Mouse (Mus musculus) c-Kit-positive CD71-negative TER-119-negative erythroid progenitor cells, embryonic 14.5 days (primary cell): ENCODE results near the gene Zfp334.
A peak's percentile ranks its signal among the peaks of the same experiment; 100 is the strongest.

Experiments
- DNase-seq: peaks from one replicate; pipeline ENCODE4 v3.0.0-alpha.2; 2013; ENCODE audit warnings: low read depth

Zfp334 gene

DNA sequence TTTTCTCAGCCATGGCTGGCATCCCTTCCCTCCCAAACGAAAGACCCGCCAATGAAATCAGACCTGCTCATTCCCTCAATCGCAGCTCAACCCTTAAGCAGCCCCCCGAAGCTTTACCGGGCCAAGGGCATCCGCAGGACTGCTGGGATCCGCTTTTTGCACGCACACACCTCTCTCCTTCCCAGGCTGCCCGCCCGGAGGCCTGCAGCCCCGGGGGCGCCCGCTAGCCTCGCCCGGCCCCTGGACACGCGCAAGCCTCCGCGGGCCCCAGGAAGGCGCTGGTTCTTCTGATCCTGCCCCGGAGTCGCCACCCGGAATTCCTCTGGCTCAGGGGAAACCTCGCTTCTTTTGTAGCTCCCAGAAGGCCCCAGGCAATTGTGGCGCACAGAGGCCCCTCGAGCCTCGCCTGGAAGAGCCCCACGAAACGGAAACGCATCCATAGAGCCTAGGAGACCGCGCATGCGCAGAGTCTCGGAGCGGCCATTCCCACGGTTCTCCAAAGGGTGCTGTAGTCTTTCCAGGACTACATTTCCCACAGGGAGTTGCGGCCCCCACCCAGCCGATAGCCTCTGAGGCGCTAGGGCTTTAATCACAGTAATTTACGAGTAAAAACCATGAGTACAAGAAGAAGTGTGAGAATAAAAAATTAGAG, at the start of gene Zfp334:
Zfp334 (minus strand) TSS at position 416 of the 652 bp plus-strand sequence.
- no peak for DNase-seq

DNA sequence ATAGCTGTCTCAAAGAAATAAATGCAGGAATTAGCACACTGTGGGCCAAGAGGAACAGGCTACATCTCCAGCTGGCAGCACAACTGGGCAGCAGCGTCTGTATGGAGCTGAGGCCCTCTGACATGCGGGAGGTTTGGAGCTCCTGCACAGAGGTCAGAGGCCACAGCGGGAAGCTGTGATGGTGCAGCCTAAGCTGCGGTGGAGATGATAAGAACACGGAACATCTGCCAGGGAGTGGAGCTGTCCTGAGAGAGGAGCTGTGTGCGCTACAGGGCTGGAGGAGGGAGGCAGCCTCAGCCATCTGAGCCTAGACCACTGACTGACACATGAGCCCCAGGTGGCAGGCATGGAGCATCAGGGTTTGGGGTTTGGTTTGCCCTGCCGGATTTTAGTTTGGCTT, 40.6 kb upstream of the Zfp334 start:
- DNase-seq, result no peak

DNA sequence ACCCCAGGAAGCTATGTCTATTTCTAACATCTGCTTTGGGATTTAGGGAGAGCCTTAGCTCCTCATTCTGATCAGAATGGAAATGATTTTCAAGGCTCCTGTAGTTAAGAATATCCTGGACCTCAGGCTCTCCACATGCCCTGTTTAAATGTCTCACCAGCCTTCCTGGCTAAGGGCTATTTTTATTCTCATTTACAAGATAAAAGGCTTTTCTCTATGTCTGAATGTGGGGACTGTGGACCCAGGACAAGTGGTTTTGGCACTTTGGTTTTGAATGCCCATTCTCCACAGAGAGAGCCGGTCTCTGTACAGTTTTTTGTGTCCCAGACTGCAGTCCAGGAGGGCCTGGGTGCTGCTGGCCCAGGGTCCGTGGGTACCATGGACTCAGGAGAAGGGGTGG, 32.1 kb upstream of the Zfp334 start:
- no peak for DNase-seq

DNA sequence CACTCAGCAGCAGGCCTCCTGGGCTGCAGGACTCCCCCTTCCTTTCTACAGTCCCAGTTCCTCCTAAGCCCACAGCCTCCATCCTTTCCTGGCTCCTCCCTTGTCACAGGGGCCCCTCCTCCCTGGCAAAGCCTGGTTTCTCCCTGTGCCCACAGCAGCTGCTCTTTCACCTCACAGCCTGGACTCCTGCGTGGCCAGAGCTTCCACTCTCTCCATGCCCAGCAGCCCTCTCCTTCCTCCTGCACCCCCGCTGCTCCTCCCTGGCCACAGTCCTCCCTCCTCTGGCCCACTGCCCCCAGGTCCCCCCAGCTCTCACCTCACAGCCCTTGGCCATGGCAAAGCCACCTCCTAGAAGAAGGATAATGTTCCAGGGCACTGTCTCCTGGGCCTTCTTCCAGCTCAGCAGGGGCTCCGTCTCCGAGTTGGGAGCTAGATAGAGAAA, 31.6 kb upstream of the Zfp334 start:
- no peak for DNase-seq

DNA sequence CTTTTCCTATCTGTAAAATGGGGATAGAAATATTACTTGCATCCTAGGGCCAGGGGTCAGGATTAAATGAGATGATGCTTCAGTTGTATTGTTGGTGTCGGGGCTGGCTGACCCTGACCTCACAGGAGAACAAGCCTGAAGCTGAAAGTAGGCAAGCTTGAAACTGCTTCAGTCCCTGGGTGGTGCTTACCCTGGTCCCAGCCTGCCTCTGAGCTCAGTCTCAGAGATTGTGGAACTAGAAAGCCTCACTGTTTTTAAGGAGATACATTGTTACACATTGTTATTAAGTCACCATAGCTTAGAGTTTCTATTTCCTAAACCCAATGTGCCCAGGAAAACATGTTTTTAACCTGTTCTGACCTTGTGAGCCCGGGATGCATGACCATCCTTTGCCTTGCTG, 30.5 kb upstream of the Zfp334 start:
- DNase-seq, result no peak

DNA sequence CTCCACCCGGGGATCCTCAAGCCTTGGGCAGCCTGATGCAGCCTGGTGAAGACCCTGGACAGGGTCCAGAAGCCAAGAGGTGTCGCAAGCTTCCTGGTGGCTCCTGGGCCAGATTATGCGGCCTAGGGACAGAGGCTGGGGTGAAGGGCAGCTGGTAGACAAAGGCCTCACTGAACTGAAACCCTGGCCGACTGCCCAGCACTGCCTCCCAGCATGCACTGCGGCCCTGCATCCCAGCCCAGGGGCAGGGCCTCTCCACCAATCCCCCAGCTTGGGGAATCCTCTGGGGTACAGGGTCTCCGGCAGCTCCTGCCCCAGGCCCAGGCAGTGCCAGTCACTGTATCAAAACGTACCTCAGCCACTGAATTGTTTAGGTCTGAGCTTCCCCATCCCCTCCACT, 29.2 kb upstream of the Zfp334 start:
- DNase-seq, result no peak

DNA sequence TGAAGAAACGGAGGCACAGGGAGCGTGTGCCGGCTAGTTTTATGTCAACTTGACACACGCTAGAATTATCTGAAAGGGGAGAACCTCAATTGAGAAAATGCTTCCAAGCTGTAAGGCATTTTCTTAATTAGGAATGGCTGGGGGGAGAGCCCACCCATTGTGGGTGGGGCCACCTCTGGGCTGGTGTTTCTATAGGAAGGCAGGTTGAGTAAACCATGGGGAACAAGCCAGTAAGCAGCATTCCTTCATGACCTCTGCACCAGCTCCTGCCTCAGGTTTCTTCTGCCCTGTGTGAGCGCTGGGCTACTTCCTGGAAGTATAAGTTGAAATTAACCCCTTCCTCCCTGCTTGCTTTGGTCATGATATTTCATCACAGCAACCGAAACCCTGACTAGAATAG, 27.7 kb upstream of the Zfp334 start:
- DNase-seq, result no peak

DNA sequence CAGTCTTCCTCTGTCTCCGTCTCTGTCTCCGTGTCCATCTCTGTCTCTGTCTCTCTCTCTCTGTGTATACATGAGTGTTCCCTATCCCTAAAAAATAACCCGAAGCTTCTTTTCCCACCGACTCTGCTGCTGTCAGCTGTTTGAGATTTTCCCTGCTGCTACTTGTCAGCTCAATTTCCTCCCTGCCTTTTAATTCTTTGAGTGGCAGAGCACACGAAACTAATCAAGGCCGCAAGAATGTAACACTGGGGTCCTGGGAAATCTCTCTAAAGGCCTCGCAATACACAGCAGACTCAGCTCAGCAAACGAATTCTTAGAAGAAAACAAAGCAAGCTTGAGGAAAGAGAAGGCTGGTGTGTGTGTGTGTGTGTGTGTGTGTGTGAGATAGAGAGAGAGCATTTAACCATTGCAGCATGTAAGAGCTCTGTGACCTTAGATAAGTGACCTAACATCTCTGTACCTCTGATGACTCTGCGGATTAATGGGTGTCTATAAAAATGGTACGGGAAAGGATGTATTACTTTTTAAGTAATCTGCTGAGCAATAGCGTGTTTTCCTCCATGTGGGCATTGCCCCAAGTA, 27.2 kb upstream of the Zfp334 start:
- no peak for DNase-seq

DNA sequence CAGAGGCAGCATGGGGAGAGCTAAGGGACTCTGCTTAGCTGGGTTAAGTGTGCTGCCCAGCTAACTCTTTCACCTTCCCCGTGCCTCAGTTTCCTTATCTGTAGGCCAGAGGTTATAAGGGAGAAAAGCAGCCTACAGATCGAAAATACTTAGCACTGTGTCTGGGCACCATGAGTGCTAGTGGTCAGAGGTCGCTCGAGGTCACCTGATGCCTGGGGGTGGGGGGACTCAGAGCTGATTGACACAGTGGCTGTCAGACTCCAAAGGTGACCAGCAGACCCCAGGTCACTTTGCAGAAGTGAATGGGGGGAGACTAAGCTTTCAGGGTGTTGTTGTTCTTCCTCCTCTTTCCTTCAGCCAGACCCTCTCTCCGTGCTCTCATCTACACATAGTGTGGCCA, 26.3 kb upstream of the Zfp334 start:
- DNase-seq, result no peak

DNA sequence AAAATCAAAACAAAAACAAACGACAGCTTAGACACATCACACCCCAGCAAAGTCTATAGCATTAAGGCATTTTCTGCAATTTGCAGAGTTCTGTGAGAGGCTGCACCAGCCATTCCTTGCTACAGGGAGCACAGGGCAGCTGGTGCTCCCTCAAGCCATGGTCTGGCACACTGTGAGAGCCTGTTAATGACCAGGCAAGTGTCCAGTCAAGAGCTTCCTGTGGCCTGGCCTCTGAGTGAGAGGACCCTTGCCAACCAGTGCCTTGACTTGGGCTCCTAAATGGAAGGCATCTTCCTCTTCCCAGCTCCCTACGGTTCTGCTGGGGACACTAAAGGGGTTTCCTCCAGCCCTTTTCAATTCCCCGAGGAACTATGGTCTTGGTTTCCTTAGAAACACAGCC, 25.8 kb upstream of the Zfp334 start:
- DNase-seq, result no peak

DNA sequence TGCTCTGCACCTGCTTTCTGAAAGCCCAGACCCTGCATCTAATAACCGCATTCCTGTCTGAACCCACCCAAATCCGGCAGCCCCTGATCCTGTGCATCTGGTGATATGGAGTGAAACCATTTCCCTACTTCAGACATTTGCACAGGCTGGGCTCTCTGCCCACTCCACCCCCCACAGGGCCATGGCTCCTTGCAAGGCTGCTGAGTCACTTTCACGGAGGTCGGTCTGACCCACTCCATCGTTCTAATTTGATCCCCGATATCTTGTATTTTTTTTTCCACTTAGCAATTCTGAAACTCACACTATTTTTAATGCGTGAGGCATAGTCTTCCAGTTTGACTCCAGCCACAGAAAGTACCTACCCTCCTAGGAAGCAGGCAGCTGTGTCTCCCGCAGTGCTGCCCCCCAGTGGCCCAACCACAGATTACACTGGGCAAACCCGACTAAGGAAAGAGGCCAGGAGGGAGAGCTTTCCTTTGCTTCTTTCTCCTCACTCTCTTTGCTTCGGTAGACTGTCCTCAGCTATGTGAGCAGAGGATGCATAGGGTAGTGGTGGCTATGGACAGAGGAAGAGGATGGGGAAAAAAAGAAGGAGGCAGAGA, 19.7 kb upstream of the Zfp334 start:
- DNase-seq, result peak; percentile 36

DNA sequence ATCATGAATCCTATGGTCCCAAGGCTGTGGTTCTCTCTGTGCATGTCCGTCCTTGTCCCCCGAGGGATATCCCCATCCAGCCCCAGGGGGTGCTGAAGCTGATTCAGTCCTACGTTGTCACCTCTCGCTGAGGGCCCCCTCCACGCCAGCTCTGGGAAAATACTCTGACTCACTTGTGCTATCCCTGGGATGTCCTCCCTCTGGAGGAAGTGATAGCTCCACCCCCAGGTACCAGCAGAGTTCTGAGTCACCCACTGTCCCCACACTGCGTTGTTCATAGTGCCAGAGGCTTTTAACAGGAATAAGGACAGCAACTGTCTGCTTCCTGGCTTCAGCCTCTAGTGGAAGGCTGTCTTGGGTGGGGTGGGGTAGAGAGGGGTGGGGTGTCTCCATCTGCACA, 17.3 kb upstream of the Zfp334 start:
- DNase-seq, result peak; percentile 35

DNA sequence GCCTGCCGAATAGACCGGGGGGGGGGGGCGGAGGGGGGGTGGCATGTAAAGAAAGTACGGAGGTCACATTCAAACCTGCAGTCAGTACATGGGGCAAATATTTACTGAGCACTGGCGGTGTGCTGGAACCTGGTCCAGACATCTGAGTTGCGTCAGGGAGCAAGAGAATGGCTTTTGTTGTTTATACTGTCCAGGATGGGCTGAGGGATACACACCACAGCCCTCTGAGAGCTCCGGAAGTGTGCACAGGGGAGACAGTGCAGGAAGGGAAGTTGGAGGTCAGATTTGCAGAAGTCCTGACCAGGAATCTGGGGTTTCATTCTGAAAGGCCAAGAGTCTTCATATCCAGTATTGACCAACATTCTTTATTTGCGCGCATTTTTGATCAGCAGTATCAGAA, 16.9 kb upstream of the Zfp334 start:
- DNase-seq, result peak; percentile 23

DNA sequence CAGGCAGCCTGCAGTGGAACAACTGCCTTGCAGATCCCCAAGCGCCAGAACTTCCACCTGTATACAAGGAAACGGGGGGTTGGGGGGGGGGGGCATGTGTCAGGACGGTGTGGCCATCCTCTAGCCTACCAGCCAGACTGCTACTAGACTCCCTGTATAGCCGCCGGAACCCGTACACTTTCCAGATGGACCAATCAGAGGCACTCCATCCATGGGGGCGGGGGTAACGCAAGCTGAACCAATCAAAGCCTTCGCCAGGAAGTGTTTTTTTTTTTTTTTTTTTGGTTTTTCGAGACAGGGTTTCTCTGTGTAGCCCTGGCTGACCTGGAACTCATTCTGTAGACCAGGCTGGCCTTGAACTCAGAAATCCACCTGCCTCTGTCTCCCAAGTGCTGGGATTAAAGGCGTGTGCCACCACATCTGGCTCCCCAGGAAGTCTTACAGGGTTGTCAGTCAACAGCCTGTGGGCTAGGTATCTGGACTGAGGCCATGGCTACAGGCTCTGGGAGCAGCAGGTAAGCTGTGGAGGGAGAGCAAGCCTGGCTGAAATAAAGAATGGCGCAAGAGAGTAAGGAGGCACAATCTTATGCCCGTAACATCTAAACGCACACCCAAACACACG, 10.2 kb upstream of the Zfp334 start:
- DNase-seq, result no peak

DNA sequence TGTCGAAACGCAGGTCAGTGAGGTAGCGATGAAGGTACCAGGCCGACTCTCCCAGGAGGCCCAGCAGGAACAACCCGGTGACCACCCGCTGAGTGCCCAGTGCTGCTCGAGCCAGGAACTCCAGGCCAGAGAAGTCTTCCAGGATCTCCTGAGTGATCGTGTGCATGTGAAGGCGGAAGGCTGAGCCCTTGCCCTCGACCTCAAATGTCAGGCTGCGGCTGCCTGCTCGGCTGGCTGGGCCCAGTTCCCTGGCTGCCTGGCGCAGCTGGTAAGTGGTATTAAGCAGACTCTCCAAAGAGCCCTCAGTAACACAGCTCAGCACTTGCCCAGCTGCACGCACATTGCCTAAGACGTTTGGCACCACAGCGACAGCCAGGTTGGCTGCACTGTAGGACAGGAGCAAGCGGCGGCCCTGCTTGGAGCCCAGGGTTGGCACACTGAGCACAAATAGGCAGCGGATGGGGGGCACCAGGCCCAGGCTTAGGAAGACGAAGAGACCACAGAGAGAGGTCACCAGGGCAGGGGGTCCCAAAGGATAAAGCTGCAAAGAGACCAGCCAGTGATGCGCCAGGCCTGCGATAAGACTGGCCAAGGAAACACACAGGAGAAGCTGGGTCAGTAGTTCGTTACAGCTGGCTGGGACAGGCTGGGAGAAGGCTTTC, 9.6 kb upstream of the Zfp334 start:
- DNase-seq, result no peak

DNA sequence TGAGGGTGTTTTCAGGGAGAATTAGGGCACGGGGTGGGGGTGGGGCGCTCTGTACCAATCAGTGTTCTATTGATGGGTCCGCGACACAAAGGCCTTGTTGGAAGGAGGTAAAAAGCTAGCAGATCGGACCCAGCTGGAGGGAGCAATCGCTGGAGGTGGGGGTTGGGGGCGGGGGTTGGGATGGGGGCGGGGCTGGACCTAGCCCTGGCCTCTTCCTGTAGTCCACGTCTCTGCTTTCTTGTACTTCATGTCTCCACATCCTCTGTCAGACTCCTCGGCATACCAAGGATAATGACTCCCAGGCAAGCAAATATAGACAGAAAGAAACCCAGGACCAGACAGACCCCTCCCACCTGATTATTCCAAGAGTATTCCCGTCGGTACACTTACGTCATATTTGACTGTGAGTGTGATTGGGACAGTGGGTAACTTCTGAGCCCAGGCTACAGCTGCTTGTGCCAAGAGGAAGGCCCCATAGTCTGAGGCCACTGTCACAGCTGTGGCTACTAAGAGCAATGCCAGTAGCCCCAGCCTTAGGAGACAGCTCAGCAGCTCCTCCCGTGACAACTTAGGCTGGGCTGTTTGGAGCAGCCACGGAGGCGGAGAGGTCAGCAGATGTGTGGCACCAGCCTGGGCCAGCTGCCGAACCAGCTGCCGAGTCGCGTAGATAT, 8.9 kb upstream of the Zfp334 start:
- no peak for DNase-seq

DNA sequence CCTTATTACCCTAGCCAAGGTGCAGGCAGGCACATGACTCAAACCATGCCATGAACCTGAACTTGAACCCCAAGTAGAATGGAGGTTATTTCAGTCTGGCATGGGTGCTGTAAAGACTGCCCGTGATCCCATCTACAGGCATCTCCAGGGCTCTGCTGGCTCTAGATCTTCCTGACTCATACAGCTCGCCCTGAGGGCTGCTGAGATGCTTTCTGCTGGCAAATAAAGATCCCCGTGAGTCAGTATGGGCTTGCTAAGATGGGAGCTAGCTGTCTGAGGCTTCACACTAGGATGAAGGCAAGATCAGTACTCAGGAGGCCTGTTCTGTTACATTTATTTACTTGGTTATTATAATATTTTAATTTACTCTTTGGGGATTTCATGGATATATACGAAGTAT, 4.1 kb upstream of the Zfp334 start:
- DNase-seq, result no peak

DNA sequence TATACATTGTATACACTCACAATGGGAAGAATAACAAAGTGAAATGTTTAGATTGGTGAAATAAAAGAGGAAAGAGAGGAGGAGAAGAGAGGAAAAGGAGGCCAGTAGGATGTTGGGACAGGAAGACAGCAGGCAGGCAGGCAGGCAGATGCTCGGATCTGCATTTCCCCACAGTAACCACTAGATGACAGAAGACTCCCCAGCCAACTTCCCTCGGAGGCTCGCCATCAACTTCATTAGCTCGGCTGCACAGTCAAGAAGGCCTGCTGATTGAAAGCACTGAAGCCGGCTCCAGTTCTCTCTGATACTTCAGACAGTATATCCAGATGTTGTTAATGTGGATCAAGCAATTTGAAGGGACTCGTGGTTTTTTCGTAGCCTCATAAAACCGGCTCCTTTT, 3.5 kb upstream of the Zfp334 start:
- no peak for DNase-seq

DNA sequence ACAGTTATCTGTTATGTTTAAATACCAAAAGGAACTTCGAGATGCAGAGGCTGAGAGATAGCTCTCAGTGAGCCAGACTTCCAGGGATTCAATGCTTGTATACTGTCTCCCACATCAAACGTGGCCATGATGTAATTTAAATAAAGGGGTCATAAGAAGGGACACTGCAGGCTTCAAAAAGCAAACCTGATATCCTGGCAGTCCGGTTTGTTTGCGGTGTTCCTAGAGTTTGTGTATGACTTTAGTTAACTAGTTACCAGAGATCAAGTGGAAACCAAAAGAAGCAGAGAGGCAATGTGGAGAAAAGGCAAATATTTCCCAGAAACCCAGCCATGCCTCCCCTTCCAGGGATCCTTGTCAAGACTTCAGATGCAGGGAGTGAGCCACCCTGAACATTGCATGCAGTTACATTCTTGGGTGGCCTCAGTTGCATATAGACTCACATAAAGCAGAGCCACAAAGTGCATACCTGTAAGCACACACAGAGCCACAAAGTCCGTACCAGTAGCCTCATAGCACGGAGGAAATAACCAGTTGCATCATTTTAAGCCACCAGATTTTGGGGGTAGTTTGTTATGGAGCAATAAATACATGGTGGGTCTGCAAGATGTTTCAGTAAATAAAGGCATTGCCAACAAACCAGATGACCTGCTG, 1.4 kb upstream of the Zfp334 start:
- DNase-seq, result no peak

DNA sequence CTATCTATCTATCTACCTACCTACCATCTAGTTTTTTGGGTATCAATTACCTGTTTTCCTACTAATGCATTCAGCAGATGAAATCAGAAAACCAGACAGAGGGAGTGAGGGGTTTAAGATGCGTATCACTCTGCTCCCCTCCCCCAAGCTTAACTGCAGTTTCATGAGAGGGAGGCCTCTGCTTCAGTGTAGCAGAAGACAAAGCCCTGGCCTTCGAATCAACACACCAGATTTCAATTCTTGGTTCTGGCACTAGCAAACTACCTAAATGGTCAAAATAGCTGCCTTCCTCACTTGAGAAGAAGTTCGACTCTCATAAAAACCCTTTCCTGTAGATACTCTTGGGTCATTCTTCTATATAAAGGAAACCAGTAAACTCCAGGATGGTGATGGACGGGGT, 689 bp downstream of the Zfp334 start:
- no peak for DNase-seq

DNA sequence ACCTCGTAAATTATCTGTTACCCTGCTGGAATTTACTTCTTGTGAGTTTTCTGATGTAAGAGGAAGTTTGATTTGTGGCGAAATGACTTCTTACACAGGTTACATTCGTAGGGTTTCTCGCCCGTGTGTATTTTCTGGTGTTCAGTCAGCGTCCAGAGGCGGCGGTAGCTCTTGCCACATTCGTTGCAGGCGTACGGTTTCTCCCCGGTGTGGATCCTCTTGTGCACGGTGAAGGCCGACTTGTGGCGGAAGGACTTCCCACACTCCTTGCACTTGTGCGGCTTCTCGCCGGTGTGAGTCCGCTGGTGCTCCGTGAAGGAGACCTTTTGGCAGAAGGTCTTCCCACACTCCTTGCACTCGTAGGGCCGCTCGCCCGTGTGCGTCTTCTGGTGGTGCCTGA, 8.0 kb downstream of the Zfp334 start:
- DNase-seq, result no peak

DNA sequence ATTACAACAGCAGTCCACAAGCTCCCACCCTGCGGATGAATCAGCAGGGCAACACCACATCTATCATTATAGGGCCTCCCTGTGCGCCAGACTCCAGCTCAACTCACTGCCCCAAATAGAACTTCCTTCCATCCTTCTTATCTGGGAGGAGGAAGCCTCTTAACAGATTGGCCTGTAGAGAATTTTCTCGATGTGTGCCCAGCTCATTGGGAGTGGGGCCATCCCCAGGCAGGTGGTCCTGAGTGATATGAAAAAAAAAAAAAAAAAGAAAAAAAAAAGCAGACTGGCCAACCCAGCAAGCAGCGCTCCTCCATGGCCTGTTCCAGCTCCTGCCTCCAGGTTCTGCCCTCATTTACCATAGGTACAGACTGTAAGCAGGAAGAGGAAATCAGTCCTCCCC, 12.1 kb downstream of the Zfp334 start:
- DNase-seq, result no peak
